Mouse (Mus musculus) olfactory bulb, adult 2 months (tissue): ENCODE measurements around the gene Cobll1. TPM values are rescaled to one million over a fixed set of nuclear protein-coding genes. Genes with fewer than 3 reads are reported as not detected.
"Not testable (repeated sequence)": the region's sequence is repeated elsewhere in the genome, so short reads cannot be mapped to it uniquely, and the experiment has no call there.

Source experiments
- H3K27ac ChIP-seq: fragments of 200-500 bp; 2 replicates; pipeline ENCODE4 v1.5.1; 2012; ENCODE audit warnings: low read depth, low read length; ENCODE audit not compliant: insufficient read depth
- H3K4me1 ChIP-seq: fragments of 200-500 bp; 2 replicates; pipeline ENCODE4 v1.6.1; 2012; ENCODE audit warnings: low read length; ENCODE audit not compliant: control insufficient read depth, insufficient read depth
- H3K4me3 ChIP-seq: fragments of 200-500 bp; 2 replicates; pipeline ENCODE4 v1.5.1; 2012; ENCODE audit warnings: mild to moderate bottlenecking, low read depth, low read length, moderate library complexity; ENCODE audit not compliant: insufficient read depth
- CTCF ChIP-seq: fragments of 200-500 bp; IDR thresholded peaks from 2 replicates; pipeline ENCODE4 v1.5.1; 2012; ENCODE audit warnings: low read depth, mild to moderate bottlenecking, low read length, moderate library complexity; ENCODE audit not compliant: insufficient read depth
- POLR2A ChIP-seq: fragments of 200-500 bp; IDR thresholded peaks from 2 replicates; pipeline ENCODE4 v1.6.1; 2012; ENCODE audit warnings: mild to moderate bottlenecking, low read depth, low read length, moderate library complexity; ENCODE audit not compliant: insufficient read depth
- WGBS: fragments of 180-500 bp; shearing (Covaris S2); methylation state at CpG from one replicate; pipeline ENCODE4 v1.1.7; 2018; 5-methylcytosine and 5-hydroxymethylcytosine counted together
- polyA plus RNA-seq: library from polyadenylated mRNA; stranded (reverse); fragments of >200 nt; gene quantifications from 2 replicates; pipeline ENCODE4 v1.2.4, GENCODE M21; 2012; ENCODE audit warnings: low replicate concordance; ENCODE audit not compliant: missing spikeins, insufficient read depth, insufficient read length

Gene Cobll1
- polyA plus RNA-seq, 1 experiment = not detected

DNA sequence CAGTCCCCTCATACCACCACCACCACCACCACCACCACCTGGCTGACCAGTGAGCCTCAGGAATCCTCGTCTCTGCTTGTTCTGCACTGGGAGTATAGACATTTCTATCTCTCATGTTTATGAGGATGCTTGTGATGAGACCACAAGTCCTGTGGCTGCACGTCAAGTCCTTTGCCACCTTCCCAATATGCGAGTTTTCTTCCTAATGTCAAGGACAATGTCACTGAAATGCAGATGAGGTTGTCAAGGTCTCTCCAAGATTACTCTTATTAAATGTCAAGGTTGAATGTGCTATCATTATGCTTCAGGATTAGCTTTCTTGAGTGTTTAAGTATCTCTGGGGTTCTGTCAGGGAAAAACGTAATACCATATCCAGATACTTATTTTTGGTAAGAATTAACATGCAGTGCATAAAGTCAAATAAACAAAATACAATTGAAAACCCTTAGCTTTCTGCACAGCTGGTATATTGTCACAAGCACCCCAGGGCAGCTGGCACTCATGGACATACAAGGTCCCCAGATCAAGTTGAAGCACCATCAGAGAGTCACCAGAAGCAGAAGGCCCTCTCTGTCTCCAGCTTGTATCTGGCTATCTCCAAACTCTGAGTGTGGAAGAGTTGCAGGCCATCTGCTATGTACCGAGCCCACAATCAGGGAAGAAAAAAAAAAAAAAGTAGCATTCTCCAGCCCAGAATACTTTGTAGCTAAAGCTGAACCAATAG lies 27.5 kb upstream of the Cobll1 start:
- 91% methylated on average over 5 of the region's 5 CpGs for WGBS
- Histone ChIP-seq H3K4me3 (no peak overlapping the region), H3K4me1 (no peaks in the 10 kb centered on the region), H3K27ac (no peak overlapping the region)
- TF ChIP-seq CTCF (no peak), POLR2A (no peak)

GRCm38 (mm10) chr2:65262251-65262650 lies 23.0 kb upstream of the Cobll1 start:
- H3K27ac ChIP-seq = no peak overlapping the region
- WGBS = 57% methylated on average over 4 of the region's 4 CpGs
- TF ChIP-seq POLR2A (no peak), CTCF (no peak)
- H3K4me1 ChIP-seq = no peaks in the 10 kb centered on the region
- H3K4me3 ChIP-seq = no peak overlapping the region

GRCm38 (mm10) chr2:65260828-65261227 lies 21.6 kb upstream of the Cobll1 start:
- not testable (repeated sequence) for H3K27ac ChIP-seq, H3K4me1 ChIP-seq, H3K4me3 ChIP-seq
- 77% methylated on average over 6 of the region's 6 CpGs for WGBS

GRCm38 (mm10) chr2:65260400-65260799 lies 21.2 kb upstream of the Cobll1 start:
- 95% methylated on average over 4 of the region's 4 CpGs for WGBS
- Histone ChIP-seq H3K4me1 (no peaks in the 10 kb centered on the region), H3K4me3 (no peak overlapping the region), H3K27ac (no peak overlapping the region)
- TF ChIP-seq POLR2A = no peak
- TF ChIP-seq CTCF = no peak

DNA sequence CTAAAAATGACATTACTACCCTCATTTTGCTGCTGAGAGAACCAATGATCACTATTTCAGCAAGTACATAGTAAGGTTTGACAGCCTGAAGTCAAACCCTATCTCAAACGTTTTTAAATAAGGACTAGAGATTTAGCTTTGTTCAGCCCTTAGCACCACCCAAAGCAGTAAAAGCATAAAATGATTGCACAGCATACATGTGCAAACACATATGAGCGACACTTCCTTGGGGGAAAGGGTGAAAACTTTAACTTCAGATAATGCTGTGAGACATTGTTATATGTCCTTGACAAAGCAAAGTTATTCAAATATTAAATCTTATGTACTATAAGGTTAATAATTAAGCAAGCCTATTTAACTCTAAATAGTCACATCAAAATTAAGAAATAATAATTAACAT lies 18.2 kb upstream of the Cobll1 start:
- H3K4me1 ChIP-seq = no peaks in the 10 kb centered on the region
- TF ChIP-seq CTCF = no peak
- TF ChIP-seq POLR2A = no peak
- no peak overlapping the region for H3K27ac ChIP-seq
- no peak overlapping the region for H3K4me3 ChIP-seq
- 64% methylated on average over 2 of the region's 2 CpGs for WGBS

DNA sequence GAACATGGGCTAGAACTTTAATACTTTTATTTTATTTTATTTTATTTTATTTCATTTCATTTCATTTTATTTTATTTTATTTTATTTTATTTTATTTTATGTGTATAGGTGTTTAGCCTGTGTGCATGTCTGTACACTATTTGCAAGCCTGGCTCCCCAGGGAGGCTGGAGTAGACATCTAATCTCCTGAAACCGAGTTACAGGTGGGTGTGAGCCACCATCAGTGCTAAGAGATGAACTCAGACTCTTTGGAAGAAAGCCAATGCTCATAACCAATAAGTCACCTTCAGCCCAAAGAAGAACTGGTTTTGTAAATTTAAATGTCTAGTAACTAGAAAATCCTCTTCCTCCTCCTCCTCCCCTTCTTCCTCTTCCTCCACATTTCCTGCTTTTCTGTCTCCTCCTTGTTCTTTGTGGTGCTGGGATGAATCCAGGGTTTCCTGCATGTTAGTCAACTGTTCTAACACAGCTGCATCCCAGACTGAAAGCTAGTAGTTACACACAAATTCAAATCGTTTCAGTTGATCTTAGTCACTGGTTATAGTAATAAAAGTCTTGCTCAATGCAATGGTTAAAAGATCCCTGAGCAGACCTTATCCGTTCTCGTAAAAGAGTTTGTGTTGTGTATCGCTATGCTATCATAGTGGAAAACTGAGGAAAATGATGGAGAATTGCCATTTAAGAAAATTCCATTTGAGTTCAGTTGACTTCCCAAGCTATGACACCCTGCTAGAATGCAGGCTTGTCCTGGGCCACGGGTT lies 17.5 kb upstream of the Cobll1 start:
- H3K4me1 ChIP-seq = no peaks in the 10 kb centered on the region
- no peak overlapping the region for H3K27ac ChIP-seq
- 69% methylated on average over 6 of the region's 6 CpGs for WGBS
- no peak overlapping the region for H3K4me3 ChIP-seq
- no peak for TF ChIP-seq POLR2A

DNA sequence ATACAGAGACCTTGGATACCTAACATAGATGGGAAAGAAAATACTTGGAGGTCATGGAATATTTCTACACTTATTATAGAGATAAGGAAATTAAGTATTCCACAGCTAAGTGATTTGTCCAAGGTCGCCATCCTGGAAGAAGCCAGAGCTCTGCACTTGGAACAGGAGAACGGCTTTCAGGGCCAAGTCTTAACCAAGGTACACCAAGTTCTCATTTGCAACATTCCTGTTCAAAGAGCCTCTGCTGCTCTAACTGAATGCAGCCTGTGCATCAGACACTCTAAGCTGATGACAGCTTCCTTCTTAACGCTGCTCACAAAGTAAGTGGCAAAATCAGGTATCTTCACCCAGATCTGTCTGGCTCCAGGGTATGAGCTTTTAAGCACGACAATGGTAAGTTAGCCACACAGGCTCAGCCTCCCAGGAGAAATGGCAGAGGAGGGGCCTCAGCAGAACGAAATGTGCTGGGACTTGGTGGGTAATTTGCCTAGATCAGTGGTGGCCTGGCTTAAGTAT lies 11.4 kb upstream of the Cobll1 start:
- no peak overlapping the region for H3K27ac ChIP-seq
- no peak overlapping the region for H3K4me3 ChIP-seq
- WGBS = 64% methylated on average over 5 of the region's 5 CpGs
- no peaks in the 10 kb centered on the region for H3K4me1 ChIP-seq
- TF ChIP-seq CTCF = no peak
- no peak for TF ChIP-seq POLR2A

GRCm38 (mm10) chr2:65249575-65249974 lies 10.4 kb upstream of the Cobll1 start:
- H3K4me3 ChIP-seq = no peak overlapping the region
- H3K4me1 ChIP-seq = no peaks in the 10 kb centered on the region
- WGBS = 67% methylated on average over 2 of the region's 2 CpGs
- no peak overlapping the region for H3K27ac ChIP-seq
- no peak for TF ChIP-seq POLR2A
- TF ChIP-seq CTCF = no peak

GRCm38 (mm10) chr2:65240173-65240745 lies 1.1 kb upstream of the Cobll1 start:
- H3K27ac ChIP-seq = no peak overlapping the region
- TF ChIP-seq POLR2A (no peak), CTCF (no peak)
- H3K4me3 ChIP-seq = no peak overlapping the region
- H3K4me1 ChIP-seq = peaks cover 4% of the 10 kb centered on the region; the same call in 1 of the 2 replicates
- 88% methylated on average over 5 of the region's 5 CpGs for WGBS
